ENCODE assay signal across 24 mouse cellular contexts in the genomic region with DNA sequence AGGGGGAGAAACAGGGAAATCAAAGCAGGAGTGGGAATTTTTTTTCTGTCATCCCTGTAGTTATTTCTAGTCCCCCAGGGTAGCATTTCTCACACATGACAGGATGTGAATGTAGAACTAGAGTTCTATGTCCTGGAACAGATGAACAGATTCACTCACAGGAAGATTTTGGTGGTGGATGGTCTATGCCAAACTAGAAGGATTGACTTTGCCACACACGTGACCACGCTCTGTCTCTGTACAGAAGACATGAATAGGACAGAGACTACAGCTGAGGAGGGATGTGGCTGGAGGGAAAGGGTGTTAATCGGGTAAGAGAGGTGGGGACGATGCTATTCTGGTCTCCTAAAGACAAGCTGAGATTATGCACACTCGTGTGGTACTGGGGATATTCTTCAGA. TPM values are rescaled to one million over a fixed set of nuclear protein-coding genes. Genes with fewer than 3 reads are reported as not detected.
DNase-seq lines count a peak whose midpoint lies in the region; ATAC-seq and TF ChIP-seq lines count a peak whose summit lies in the region.
"Had no signal": no experiment of that assay in that cellular context is flagged by ENCODE, and none has a peak within 500 bp of the region (broad histone marks: within the 10 kb centered on the region; RNA-seq: fewer than 3 reads in every experiment).

No protein-coding gene starts in this region.

- no peak for TF ChIP-seq CTCF in heart, adult 2 months (IDR thresholded peaks at IDR 0.05)
- no peak for TF ChIP-seq CTCF in layer of hippocampus, adult 2 months (conservative IDR thresholded peaks at IDR 0.05)
- no peak for TF ChIP-seq CTCF in midbrain, postnatal 0 days (IDR thresholded peaks at IDR 0.05)

- no peak overlapping the region for H3K9ac ChIP-seq in heart, adult 2 months (ENCODE audit: low read depth, low read length)
- no peak overlapping the region for H3K9ac ChIP-seq in midbrain, embryonic 11.5 days (ENCODE audit: low read length)
- no peak overlapping the region for H3K9ac ChIP-seq in midbrain, postnatal 0 days (replicated peaks; ENCODE audit: low read length, poor library complexity, severe bottlenecking)

- 66% methylated on average over 5 of the region's 5 CpGs for WGBS in heart, adult 2 months
- WGBS in midbrain, embryonic 11.5 days, result 78% methylated on average over 5 of the region's 5 CpGs
- WGBS in midbrain, postnatal 0 days, result 85% methylated on average over 5 of the region's 5 CpGs

- no peak overlapping the region for H3K27ac ChIP-seq in heart, adult 2 months
- peak overlapping the region; percentile 75 for H3K27ac ChIP-seq in layer of hippocampus, adult 2 months
- H3K27ac ChIP-seq in midbrain, embryonic 11.5 days (ENCODE audit: low read depth, low read length), result no peak overlapping the region
- no peak overlapping the region for H3K27ac ChIP-seq in midbrain, postnatal 0 days (ENCODE audit: low read depth, low read length)

- DNase-seq in frontal cortex, postnatal 25 days (ENCODE audit: low spot score in 2 of 2), result no peak
- DNase-seq in heart, adult 11 months, result peak; percentile 55
- DNase-seq in heart, adult 2 months, result no peak
- no peak for DNase-seq in layer of hippocampus, adult 2 months (ENCODE audit: low spot score in 2 of 2)
- DNase-seq in layer of hippocampus, postnatal 10 days (ENCODE audit: low spot score in 2 of 2), result no peak
- peak; percentile 23 for DNase-seq in midbrain, embryonic 11.5 days (ENCODE audit: low spot score, missing footprints)
- no peak for DNase-seq in midbrain, postnatal 0 days (ENCODE audit: low spot score)
- DNase-seq: adrenal gland, adult 2 months; adrenal gland, adult 8-10 months; adrenal gland, postnatal 10 days; adrenal gland, postnatal 14 days; adrenal gland, postnatal 25 days; adrenal gland, postnatal 36 days; B cell, adult 2 months; cerebellum, adult 11 months; cerebellum, adult 11-12 months had no signal

- ATAC-seq in frontal cortex, adult (ENCODE audit: low TSS enrichment), result peak; percentile 56
- ATAC-seq in midbrain, embryonic 11.5 days (ENCODE audit: low FRiP score), result no peak
- ATAC-seq in midbrain, postnatal 0 days (ENCODE audit: low FRiP score), result no peak
- ATAC-seq: activated CD4-positive, CD25-positive, alpha-beta regulatory T cell, adult 4 months; CD4-positive, CD25-positive, alpha-beta regulatory T cell, adult 4 months; Patski had no signal

- no peaks in the 10 kb centered on the region for H3K9me3 ChIP-seq in midbrain, embryonic 11.5 days (ENCODE audit: control insufficient read depth, low read length)
- no peaks in the 10 kb centered on the region for H3K9me3 ChIP-seq in midbrain, postnatal 0 days (ENCODE audit: low read length)
- H3K9me3 ChIP-seq: G1E had no signal

- no peaks in the 10 kb centered on the region; the same call in 1 of the 2 replicates for H3K4me1 ChIP-seq in heart, adult 2 months (ENCODE audit: control insufficient read depth, insufficient read depth, low read length)
- no peaks in the 10 kb centered on the region for H3K4me1 ChIP-seq in midbrain, embryonic 11.5 days (ENCODE audit: control insufficient read depth, insufficient read depth, low read length)
- no peaks in the 10 kb centered on the region; the same call in 1 of the 2 replicates for H3K4me1 ChIP-seq in midbrain, postnatal 0 days (ENCODE audit: insufficient read depth, low read length)

- no peaks in the 10 kb centered on the region for H3K27me3 ChIP-seq in heart, adult 2 months (ENCODE audit: control insufficient read depth, insufficient read depth, low read length)
- H3K27me3 ChIP-seq in midbrain, embryonic 11.5 days (ENCODE audit: control insufficient read depth, insufficient read depth, low read length), result no peaks in the 10 kb centered on the region
- H3K27me3 ChIP-seq in midbrain, postnatal 0 days (ENCODE audit: insufficient read depth, low read length), result no peaks in the 10 kb centered on the region
- H3K27me3 ChIP-seq: Patski had no signal

- H3K36me3 ChIP-seq in heart, adult 2 months (ENCODE audit: control insufficient read depth, insufficient read depth, low read length), result no peaks in the 10 kb centered on the region
- no peaks in the 10 kb centered on the region for H3K36me3 ChIP-seq in midbrain, embryonic 11.5 days (ENCODE audit: control insufficient read depth, insufficient read depth, low read length)
- H3K36me3 ChIP-seq in midbrain, postnatal 0 days (ENCODE audit: insufficient read depth, low read length), result no peaks in the 10 kb centered on the region
- H3K36me3 ChIP-seq: G1E had no signal

- H3K79me2 ChIP-seq in heart, adult 2 months (replicated peaks; ENCODE audit: control insufficient read depth, insufficient read depth, low read length), result no peaks in the 10 kb centered on the region

- intact Hi-C loops in heart, adult 2 months (cut with DNase I), result no loop called here

- no peak for TF ChIP-seq POLR2A in heart, adult 2 months (IDR thresholded peaks at IDR 0.05; ENCODE audit: insufficient read depth, low read depth, low read length)

- H3K4me2 ChIP-seq in midbrain, embryonic 11.5 days, result no peak overlapping the region
- H3K4me2 ChIP-seq in midbrain, postnatal 0 days (ENCODE audit: low read depth, low read length, poor library complexity, severe bottlenecking), result no peak overlapping the region

- H3K4me3 ChIP-seq in heart, adult 2 months, result no peak overlapping the region
- no peak overlapping the region for H3K4me3 ChIP-seq in layer of hippocampus, adult 2 months
- no peak overlapping the region for H3K4me3 ChIP-seq in midbrain, embryonic 11.5 days (ENCODE audit: low read depth, low read length)
- no peak overlapping the region for H3K4me3 ChIP-seq in midbrain, postnatal 0 days (ENCODE audit: low read depth, low read length)

- no peak for TF ChIP-seq EP300 in heart, adult 2 months (IDR thresholded peaks at IDR 0.05; ENCODE audit: insufficient read depth, low read depth, low read length)

RNA-seq across cellular contexts. Expression of a gene that starts 51.1 kb away (rescaled TPM):
- total RNA-seq in heart, adult 2 months (2021), result under 1 TPM; 0.03 to 0.23 TPM
- polyA plus RNA-seq in heart, adult 2 months (2012; rRNA removed), result 0.06 TPM in 2 replicates
- total RNA-seq in layer of hippocampus, adult 2 months (2021), result 100 to 1,000 TPM; 157 to 159 TPM
- 100 to 1,000 TPM; 104 to 113 TPM for total RNA-seq in layer of hippocampus, postnatal 10 days (2021)
- 0.16 and 0.77 TPM in 2 replicates for polyA plus RNA-seq in midbrain, embryonic 11.5 days (2014; fragmentation: Nextera tagmentation; extraction: Ambion mirVana)
- total RNA-seq in midbrain, postnatal 0 days (2014; rRNA removed), result 49.7 and 50.9 TPM in 2 replicates
- 3.4 and 5.8 TPM in 2 replicates for polyA plus RNA-seq in midbrain, postnatal 0 days (2015; fragmentation: Nextera tagmentation; extraction: Ambion mirVana)
- total RNA-seq: CH12.LX, ES-E14, MEL had no signal
- polyA plus RNA-seq: CD4-positive, CD25-positive, alpha-beta regulatory T cell, adult 4 months; G1E had no signal

Comparison
In these comparisons a context has a peak if more than half of its experiments do, and no peak if none do; other contexts are left out.
1. DNase-seq: peak in heart, adult 11 months (single experiment) and midbrain, embryonic 11.5 days (single experiment); none in frontal cortex, postnatal 25 days (0 of 2), heart, adult 2 months (0 of 2), layer of hippocampus, adult 2 months (0 of 2), layer of hippocampus, postnatal 10 days (0 of 2) and midbrain, postnatal 0 days (single experiment).
2. RNA of a gene that starts 51.1 kb away (total RNA-seq): 157 to 159 TPM in layer of hippocampus, adult 2 months, 104 to 113 TPM in layer of hippocampus, postnatal 10 days and 49.7 to 50.9 TPM in midbrain, postnatal 0 days; 0.03 to 0.23 TPM in heart, adult 2 months; every median in the first group is over 10 times any median in the second.